Mouse (Mus musculus): ENCODE data around the gene Cpeb3.
"Not testable (repeated sequence)": the region's sequence is repeated elsewhere in the genome, so short reads cannot be mapped to it uniquely, and the experiment has no call there.

The Cpeb3 gene

DNA sequence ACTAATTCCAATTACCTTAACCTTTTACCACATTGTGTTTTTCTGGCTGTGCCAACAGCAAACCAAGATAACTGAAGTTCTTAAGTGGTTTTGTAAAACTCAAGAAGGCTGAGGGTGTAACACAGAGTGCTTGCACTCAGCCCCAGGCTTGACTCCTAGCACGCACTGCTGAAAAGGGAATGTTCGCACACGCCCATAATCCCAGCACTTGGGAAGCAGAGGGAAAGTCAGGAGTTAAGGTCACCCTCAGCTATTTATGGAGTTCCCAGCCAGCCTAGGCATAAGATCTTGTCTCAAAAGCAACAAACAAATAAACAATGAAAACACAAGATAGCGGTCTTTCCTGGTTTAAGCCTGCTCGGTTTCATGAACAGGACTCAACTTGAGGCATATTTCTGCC, 63.0 kb downstream of the Cpeb3 start:
- no peak for DNase-seq

DNA sequence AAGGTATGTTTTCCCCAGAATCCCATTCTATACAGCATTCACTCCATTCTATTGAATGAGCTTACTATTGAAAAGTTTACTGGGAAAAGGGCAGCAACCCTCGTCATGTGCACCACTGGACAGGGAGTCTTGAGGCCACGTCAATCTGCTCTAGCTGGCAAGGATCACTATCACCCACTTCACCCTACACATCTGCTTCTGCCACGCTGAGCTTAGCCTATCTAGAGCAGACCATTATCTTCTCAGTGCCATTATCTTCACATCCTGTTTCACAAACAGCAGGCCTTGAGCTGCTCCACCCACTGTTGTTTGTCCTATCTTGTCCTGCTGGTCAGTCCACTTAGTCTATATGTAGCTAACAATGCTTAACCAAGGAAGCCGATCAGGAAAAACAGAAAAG, 66.8 kb downstream of the Cpeb3 start:
- no peak for DNase-seq

DNA sequence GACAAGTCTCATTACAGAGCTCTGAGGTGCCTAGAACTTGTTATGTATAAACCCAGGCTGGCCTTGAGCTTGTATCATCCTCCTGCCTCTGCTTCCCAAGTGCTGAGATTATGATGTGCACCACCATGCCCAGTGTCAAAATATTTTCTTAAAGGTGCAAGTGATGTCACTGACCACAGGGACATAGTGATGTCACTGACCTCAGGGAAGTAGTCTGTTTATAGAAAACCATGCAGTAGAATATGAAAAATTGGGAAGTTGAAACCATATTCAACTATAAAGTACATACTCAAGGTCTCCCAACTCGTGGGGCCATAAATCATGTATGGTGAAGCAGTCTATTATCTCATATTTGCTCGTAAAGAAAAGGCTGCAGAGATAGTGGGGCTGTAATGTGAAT, 71.3 kb downstream of the Cpeb3 start:
- no peak for DNase-seq

DNA sequence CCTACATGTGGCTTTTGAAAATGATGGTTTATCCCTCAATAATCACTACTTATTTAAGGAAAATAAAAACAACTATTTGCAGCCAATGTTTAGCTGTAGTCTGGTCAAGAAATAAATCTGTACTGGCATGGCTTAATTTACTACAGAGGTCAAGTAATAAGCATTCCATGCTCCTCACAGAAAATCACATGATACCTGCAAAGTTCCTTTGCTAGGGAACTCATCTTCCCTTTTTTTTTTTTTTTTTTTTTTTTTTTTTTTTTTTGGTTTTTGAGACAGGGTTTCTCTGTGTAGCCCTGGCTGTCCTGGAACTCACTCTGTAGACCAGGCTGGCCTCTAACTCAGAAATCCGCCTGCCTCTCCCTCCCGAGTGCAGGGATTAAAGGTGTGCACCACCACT, 72.9 kb downstream of the Cpeb3 start:
- not testable (repeated sequence) for DNase-seq

DNA sequence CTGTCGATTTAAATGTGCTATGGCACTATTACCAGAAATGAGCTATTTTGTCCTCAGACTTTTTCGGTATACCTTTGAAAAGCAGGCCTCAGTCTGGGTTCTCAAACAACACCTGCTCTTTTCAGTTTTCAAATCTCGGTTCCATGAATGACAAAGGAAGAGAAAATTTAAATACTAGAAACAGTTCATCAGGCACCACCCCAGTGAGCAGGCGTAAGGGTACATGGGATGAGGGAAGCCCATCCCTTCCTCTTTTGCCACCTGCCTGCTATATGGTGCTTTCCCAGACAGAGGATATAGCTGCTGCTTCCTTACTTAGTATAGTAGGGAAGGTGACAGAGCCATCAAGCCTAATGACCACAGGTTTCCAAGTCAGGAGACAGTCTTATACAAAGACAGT, 74.7 kb downstream of the Cpeb3 start:
- no peak for DNase-seq

DNA sequence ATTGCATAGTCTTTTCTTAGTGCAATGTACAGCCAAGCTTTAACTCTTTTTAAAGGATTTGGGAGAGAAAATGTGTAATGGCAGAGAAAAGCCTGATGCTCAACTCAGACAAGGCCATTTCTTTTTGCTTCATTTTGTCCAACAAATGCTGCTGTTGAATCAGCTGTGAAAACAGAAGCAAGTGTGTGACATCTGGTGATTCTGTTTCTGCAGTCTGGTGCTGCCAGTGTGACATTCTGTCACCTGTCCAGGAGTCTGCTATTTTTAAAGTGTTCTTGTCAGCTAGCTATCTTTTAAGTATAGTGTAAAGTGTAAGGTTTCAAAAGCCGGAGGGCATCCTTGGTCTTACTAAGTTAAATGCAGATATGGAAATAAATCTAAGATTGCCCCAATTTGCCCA, 76.7 kb downstream of the Cpeb3 start:
- DNase-seq: no peak

DNA sequence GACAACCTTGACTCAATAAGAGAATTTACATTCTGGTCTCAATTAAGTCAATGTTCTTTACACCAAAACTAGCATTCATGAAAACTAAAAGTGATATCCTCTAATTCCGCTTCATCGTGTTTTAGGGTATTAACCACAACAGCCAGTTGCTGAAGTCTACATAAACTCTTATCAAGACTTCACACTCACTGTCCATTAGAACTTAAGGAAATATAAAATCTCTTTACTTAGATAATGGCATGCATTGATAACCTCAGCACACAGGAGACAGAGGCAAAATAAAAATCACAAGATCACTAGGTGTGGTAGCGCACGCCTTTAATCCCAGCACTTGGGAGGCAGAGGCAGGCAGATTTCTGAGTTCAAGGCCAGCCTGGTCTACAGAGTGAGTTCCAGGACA, 79.9 kb downstream of the Cpeb3 start:
- no peak for DNase-seq

DNA sequence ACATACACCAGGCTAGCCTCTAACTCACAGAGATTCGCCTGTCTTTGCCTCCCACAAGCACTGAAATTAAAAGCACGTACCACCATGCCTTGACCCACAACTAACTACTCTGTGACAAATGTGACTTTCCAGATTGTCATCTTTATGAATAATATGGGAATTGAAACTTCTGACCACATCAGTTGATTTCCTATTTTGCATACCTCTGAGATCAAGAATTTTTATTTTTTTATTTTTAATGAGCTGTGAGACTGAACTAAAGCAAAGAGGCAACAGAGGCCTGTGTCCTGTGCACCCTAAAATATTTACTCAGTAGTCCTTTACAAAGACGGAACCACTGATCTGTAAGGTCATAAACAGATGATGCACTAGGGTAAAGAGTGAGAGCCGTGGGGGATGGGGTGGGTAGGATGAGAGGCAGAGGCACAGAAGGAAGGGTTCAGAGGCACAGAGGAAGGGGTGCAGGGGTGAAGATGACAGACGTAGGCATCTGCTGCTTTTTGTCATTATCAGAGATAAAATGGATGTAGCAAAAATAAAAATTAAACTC, 81.3 kb downstream of the Cpeb3 start:
- DNase-seq: no peak

DNA sequence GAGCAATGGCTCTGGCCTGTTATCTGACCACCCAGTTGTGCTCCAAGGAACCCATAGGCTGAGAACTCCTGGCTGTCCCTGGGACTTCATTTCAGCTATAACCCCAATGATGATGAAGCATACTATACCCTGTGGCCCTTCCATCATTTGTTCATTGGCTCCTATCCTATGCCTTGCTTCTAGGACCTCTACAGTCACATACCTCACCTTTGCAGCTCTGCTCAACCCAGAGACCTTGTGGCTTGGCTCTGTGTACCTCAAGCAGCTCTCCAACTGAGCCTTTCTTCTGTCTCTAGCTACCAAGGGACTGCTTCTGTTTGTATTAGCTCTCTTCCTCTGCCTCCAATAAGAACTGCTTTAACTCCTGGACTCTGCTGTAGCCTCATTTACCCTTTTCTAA, 83.4 kb downstream of the Cpeb3 start:
- no peak for DNase-seq

DNA sequence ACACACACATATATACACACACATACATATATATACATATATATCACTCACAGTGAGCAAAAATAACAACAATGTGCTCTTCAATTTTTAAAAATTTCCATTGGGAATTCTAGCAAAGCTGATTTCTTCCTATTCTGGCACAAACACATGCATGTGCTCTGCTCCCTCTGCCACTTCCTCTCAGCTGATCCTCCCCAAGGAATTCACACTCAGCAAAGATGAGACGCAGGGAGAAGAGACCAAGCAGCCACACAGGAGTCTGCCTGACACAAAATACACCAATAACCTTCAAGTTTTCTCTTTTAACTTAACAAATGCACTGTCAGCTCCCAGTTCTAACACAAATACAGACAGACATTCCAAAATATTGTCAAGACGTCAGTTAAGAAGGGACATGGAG, 89.1 kb downstream of the Cpeb3 start:
- no peak for DNase-seq

DNA sequence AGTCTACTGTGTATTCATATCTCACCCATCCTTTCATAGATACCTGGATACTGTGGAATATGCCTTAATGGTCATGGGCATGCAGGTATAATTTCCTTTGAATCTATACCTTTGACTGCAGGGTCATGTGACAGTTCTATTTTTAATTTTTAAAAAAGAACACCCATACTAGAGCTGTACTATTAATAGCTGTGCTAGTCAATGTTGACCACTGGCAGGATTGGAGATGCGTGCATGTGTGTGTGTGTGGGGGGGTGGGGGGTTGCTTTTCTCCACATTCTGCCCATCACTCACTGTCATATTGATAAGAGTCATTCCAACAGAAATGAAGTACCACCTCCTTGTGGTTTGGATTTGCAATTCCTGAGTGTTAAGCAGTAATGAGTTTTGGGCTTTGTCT, 92.6 kb downstream of the Cpeb3 start:
- DNase-seq: no peak

DNA sequence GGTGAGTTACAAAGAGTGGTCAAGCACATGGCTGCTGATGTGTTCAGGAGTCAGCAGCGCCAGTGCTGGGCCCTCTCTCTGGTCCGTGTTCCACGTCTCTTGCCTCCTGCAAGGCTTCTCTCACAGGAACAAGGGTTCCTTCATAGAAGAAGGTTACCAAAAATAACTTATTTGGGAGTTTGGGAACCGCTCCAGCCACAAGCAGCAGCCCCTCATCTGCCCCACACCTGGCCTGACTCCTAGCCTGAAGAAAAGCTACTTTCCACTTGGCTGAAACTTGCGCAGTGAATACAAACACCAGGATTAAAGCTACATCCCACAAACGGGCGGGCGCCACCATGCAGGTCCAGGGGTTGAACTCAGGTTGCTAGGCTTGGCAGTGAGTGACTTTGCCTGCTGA, 93.0 kb downstream of the Cpeb3 start:
- no peak for DNase-seq

DNA sequence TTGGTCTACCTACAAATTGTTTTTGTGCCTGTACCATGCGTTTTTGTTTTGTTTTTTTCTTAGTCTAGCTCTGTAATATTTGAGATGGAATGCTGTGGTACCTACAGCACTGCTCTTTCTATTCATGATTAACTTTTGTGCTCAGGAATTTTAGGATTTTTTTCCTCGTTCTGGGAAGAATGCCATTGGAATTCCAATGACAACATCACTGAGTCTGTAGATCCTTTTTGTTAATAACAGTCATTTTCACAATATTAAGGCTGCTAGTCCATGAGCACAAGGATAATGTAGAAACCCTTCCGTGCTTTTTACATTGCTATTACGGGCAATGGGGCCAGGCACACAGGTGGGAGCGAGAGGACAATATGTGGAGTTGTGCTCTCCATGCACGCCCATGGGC, 96.6 kb downstream of the Cpeb3 start:
- no peak for DNase-seq

DNA sequence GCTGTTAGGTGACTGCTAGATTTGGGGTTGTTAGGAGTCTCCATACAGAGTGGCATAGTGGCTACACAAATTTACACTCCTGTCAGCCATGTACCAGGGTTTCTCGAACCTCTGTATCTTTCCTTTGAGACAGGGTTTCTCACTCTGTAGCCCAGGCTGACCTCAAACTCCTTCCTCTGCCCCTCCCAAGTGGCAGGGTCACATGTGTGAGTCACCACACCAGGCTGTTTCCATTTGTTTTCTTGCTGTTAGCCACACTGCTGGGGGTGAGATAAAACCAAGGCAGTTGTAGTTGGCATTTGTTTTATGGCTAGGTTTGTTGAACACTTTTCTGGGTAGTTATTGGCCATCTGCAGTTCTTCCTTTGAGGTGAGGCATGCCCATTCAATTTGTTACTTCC, 97.9 kb downstream of the Cpeb3 start:
- DNase-seq: no peak

DNA sequence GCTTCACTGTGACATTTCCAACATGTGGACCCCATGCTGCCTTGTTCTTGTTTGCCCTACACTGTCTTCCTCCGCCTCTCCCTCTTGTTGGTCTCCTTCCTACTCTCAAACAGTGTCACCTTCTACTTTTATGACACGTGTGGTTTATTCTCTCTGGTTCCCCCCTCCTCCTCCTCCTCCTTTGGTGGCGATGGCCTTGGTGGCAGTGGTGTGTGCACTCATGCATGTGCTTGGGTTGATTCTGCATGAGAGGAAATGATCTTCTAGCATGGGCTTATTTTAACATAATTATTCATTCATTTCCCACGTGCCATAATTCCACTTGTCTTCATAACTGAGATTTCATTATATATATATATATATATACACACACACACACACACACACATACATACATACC, 98.5 kb downstream of the Cpeb3 start:
- no peak for DNase-seq

DNA sequence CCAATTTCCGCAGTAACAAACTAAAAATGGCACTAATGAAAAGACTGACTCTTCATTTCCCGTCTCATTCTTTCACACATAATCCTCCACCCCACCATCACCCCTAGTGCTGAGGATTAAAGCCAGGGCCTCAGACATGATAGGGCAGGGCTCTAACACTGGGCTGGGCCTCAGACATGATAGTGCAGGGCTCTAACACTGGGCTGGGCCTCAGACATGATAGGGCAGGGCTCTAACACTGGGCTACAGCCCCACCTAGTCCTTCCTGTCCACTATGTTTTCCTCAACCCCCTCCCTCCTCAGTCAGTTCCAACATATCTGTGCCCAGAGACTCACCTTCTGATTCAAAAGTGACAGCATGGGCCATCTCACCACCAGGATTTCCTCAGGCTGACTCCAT, 107.7 kb downstream of the Cpeb3 start:
- DNase-seq: no peak

DNA sequence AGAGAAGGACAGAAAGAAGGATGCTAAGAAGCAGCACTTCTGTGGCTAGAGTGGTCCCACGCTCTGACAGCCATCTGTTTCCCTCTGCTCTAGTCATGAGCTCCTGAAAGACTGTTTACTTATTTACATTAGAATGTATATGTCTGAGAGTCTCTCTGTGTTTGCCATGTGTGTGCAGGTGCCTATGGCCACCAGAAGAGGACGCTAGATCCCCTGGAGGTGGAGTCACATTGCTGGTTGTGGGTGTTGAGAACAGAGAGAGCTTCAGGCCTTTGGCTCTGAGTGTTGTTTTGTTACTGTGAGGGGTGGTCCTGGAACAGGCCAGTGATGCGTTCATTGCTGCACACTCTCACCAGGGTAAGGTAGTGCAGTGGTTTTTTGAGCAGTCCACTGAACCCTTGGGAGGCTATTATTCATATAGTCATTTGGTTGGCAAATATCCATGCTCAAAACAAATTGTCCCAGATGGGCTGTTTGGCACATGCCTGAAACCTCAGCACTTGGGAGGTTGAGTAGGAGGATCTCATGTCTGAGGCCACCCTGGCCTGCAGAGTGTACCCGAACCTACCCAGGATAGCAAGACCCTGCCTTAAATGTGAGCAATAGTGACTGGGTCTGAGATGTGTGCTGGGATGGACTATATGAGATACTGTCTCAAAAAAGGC, 112.6 kb downstream of the Cpeb3 start:
- DNase-seq: no peak

DNA sequence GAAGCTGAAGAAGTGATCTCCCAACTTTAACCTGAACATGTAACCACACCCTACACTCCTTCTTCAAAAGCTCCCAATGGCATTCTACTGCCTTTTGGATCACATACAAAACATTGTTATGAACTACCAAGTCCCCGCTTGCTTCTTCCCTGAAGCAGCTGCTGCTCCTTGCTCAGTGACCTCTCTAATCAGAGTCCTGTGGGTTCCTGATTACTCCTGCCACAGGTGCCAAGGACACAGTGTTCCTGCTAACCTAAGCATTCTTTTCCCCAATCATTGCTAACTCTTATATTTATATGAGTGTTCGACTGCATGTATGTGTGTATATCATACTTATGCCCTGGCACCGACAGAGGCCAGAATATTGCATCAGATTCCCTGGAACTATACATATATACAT, 115.2 kb downstream of the Cpeb3 start:
- no peak for DNase-seq

DNA sequence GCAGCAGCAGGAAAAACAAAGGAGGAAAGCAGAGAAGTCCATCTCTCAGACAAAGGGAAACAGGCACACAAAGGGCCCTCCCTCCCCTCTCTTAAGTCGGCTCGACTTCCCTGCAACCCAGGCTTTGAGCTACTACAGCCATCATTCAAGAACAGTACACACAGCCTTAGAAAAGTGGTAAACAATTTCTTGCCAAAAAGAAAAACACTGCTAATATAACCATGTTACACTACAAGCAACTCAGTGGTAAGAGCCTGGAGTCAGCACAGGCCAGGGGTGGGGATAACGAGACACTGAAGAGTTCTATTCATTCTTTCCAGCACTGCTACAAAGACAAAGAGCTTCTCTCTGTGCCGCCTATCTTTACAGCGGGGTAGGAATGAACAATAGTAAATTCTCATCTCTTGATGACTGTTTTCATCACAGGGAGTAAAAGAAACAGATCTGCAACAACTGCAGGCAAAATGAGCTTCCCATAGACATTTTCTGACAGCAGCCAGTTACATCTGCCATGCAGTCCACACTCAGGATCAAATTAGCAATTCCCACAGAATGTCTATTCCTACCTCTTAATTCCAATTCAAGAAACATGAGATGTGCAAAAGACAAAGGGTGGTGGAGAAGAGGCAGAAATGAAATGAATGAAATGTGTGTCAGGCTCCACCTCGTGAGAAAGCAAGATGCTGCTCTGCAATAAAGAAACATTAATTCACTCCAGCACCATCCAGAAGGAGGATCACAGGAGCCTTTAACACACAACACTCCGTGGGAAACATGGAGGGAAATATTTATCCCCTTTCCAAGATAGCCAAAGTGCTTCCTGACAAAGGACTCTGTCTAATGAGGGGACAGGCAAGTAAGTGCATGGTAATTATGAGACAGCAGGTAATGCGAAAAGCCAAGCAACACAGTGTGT, 118.0 kb downstream of the Cpeb3 start:
- no peak for DNase-seq

DNA sequence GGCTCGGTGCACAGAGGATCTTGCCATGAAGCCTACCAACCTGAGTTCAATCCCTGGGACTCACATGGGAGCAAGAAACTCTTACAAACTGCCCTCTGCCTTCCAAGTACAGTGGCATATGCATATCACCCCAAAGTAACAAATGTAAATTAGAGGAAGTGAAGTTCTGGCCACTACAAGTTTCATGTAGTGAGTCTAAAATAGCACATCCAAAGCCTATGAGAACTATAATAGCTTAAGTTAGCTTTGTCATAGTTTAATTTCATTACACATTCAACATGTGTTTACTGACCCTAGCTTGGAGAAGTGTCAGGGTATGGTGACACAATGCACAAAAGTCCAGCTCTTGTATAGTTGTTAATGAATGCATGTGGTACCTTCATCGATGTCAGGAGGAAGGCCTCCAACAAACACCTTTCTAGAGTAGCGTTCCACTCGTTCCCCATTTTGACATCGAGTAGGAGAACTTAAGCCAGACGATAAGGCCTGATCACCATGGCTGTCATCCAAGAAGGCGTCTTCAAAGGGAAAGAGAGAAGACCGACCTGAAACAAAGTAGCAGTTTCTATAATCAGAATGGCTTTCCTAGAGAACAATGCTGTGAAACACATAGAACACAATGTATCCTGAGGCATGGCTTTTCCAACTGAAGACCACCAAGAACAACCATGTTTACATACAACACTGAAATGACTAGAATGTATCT, 120.2 kb downstream of the Cpeb3 start:
- DNase-seq: no peak

DNA sequence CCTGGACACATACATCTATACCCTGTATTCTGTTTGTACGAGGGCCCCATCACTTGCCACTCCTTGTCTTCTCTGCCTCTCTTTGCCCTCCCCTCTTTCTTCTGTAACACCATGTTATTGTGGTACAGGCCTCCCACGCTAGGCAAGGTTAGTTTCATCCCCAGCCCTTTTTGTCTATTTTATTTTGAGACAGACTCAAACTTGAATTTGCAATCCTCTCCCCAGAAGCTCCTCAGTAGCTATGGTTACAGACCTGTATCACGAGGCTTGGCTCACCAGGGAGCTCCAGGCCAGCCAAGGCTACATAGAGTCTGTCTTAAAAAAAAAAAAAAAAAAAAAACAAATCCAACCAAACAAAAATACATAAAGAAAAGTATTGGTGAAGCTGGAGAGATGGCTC, 123.9 kb downstream of the Cpeb3 start:
- no peak for DNase-seq

DNA sequence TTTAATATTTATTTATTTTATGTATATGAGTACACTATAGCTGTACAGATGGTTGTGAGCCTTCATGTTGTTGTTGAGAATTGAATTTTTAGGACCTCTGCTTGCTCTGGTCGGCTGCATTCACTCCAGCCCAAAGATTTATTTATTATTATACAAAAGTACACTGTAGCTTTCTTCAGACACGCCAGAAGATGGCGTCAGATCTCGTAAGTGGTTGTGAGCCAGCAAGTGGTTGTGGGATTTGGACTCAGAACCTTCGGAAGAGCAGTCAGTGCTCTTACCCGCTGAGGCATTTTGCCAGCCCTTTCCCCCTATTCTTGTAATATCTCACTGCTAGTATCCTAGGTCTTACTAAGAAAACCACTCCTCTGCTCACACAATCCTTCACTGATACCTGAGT, 126.9 kb downstream of the Cpeb3 start:
- no peak for DNase-seq

DNA sequence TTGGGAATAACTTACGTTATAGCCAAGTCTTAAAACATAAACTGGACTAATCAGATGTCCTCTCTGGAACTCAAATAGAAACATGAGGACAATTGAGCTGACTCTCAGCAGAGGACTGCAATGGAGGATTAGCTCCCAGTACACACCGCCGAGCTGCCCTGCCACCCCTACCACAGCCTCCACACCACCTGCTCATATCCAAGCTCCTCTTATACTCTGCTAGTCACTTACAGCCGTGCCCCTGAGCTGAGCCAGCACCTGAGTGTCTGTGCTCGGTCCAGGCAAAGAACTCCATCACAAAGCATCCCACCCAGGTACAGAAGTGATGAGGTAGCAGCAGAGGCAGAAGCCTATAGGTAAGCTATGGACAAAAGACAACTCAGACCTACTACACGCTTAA, 129.2 kb downstream of the Cpeb3 start:
- no peak for DNase-seq

DNA sequence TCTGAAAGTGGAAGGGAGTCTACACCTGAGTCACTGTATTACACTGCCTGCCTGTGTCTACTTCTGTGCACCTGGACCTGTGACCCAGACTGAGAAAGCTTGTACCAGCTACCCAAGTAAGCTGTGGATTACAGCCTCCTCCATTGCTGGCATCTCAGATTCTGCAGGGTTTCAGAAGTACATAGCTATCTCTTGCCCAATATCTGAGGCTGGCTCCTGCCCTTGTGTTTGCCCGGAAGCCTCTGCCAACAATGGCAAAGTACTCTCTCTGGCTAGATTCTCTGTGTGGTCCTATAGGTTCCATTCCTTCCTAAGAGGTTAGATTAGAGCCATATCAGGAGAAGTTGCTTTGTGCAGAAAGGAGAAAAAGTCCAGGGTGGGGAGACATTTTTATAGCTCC, 129.8 kb downstream of the Cpeb3 start:
- DNase-seq: no peak

All from thymus, postnatal 36 days (tissue).